Mouse (Mus musculus) neural tube, embryonic 15.5 days (tissue): Measurements from ENCODE around the gene Ccn5. TPM values are rescaled to one million over a fixed set of nuclear protein-coding genes. Genes with fewer than 3 reads are reported as not detected.

ENCODE experiments used
- ATAC-seq: fragments of 200-750 bp; cut with Nextera tagmentation; 2 replicates; pipeline ENCODE4 v1.8.0; 2017; ENCODE audit warnings: mild to moderate bottlenecking, moderate TSS enrichment, moderate library complexity; ENCODE audit not compliant: low FRiP score
- H3K27ac ChIP-seq: fragments of 300-500 bp; sonication (generic); replicated peaks from 2 replicates; pipeline ENCODE4 v1.5.1; 2015; ENCODE audit warnings: mild to moderate bottlenecking, inconsistent platforms
- H3K27me3 ChIP-seq: fragments of 300-500 bp; sonication (generic); replicated peaks from 2 replicates; pipeline ENCODE4 v1.6.1; 2015; ENCODE audit warnings: inconsistent platforms
- H3K36me3 ChIP-seq: fragments of 300-500 bp; sonication (generic); 2 replicates; pipeline ENCODE4 v1.6.1; 2015; ENCODE audit warnings: inconsistent platforms
- H3K4me1 ChIP-seq: fragments of 300-500 bp; sonication (generic); 2 replicates; pipeline ENCODE4 v1.6.1; 2015; ENCODE audit warnings: inconsistent platforms
- H3K4me2 ChIP-seq: fragments of 300-500 bp; sonication (generic); 2 replicates; pipeline ENCODE4 v1.6.1; 2015; ENCODE audit warnings: inconsistent platforms, mild to moderate bottlenecking, moderate library complexity
- H3K4me3 ChIP-seq: fragments of 300-500 bp; sonication (generic); replicated peaks from 2 replicates; pipeline ENCODE4 v1.5.1; 2015; ENCODE audit warnings: mild to moderate bottlenecking, inconsistent platforms
- H3K9ac ChIP-seq: fragments of 300-500 bp; sonication (generic); replicated peaks from 2 replicates; pipeline ENCODE4 v1.6.1; 2015; ENCODE audit warnings: mild to moderate bottlenecking, inconsistent platforms
- H3K9me3 ChIP-seq: fragments of 300-500 bp; sonication (generic); replicated peaks from 2 replicates; pipeline ENCODE4 v1.6.1; 2016; ENCODE audit warnings: inconsistent platforms
- WGBS: fragments of 180-500 bp; shearing (Covaris S2); methylation state at CpG from one replicate; pipeline ENCODE4 v1.1.7; 2015; ENCODE audit warnings: mixed read lengths; 5-methylcytosine and 5-hydroxymethylcytosine counted together
- polyA plus RNA-seq: library from polyadenylated mRNA; unstranded; fragments of >200 nt; fragmentation: Nextera tagmentation; extraction: Ambion mirVana; gene quantifications from 2 replicates; pipeline ENCODE4 v1.2.1, GENCODE M21; 2015

The Ccn5 gene
- polyA plus RNA-seq, 1 experiment from 2014 or later: 0.31 TPM

GRCm38 (mm10) chr2:163809166-163809565 is 11.5 kb upstream of the Ccn5 start:
- Histone ChIP-seq H3K27me3 (no peaks in the 10 kb centered on the region), H3K4me2 (no peak overlapping the region), H3K36me3 (no peaks in the 10 kb centered on the region), H3K27ac (no peak overlapping the region), H3K9me3 (no peaks in the 10 kb centered on the region), H3K4me1 (0 out of 2 replicates have a peak, but pooled peaks cover 6% of the 10 kb centered on the region), H3K9ac (no peak overlapping the region), H3K4me3 (no peak overlapping the region)
- no peak for ATAC-seq
- WGBS: 95% methylated on average over 4 of the region's 4 CpGs

DNA sequence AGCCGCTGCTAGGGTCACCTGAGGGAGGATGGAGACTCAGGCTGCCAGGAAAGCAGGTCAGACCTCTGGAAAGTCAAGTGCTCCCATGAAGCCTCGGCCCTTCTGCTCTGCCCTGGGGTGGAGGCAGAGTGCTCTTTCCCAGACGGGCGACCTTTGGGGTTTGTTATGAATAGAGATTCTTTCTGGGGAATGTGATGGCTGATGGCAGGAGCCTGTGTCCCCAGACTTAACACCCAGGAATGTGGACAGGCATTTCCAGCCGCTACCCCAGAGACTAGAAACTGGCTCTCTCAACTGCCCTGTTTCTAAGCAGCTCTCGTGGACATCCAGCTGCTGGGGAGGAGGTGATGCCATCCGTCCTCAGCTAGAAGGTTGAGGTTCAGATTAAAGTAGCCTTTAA is 11.0 kb upstream of the Ccn5 start:
- Histone ChIP-seq H3K9ac (no peak overlapping the region), H3K27ac (no peak overlapping the region), H3K4me2 (no peak overlapping the region), H3K36me3 (no peaks in the 10 kb centered on the region), H3K9me3 (no peaks in the 10 kb centered on the region), H3K4me1 (0 out of 2 replicates have a peak, but pooled peaks cover 6% of the 10 kb centered on the region), H3K27me3 (no peaks in the 10 kb centered on the region), H3K4me3 (no peak overlapping the region)
- WGBS: 75% methylated on average over 7 of the region's 7 CpGs
- no peak for ATAC-seq

DNA sequence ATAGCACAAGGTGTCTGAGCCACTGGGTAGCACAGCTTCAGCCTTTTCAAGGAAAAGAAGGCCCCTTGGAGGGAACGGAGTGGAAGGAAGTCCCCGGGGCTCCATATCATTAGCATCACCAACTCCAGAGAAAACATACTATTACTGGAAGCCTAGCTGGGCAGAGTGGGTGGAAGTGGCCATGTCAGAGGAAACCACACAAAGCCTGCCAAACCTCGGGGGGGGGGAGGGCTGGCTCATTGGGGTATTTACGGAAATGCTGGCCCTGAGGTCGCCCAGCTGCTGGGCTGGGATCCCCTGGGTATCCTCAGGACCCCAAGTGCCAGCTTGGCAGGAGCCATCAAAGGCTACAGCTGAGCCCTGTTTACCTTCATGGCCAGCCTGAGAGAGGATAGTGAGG is 7.6 kb upstream of the Ccn5 start:
- H3K4me1 ChIP-seq: 0 out of 2 replicates have a peak, but pooled peaks cover 6% of the 10 kb centered on the region
- no peaks in the 10 kb centered on the region for H3K36me3 ChIP-seq
- H3K9ac ChIP-seq: no peak overlapping the region
- no peak overlapping the region for H3K27ac ChIP-seq
- H3K9me3 ChIP-seq: no peaks in the 10 kb centered on the region
- H3K27me3 ChIP-seq: no peaks in the 10 kb centered on the region
- no peak overlapping the region for H3K4me2 ChIP-seq
- no peak for ATAC-seq
- H3K4me3 ChIP-seq: no peak overlapping the region
- 60% methylated on average over 5 of the region's 5 CpGs for WGBS

DNA sequence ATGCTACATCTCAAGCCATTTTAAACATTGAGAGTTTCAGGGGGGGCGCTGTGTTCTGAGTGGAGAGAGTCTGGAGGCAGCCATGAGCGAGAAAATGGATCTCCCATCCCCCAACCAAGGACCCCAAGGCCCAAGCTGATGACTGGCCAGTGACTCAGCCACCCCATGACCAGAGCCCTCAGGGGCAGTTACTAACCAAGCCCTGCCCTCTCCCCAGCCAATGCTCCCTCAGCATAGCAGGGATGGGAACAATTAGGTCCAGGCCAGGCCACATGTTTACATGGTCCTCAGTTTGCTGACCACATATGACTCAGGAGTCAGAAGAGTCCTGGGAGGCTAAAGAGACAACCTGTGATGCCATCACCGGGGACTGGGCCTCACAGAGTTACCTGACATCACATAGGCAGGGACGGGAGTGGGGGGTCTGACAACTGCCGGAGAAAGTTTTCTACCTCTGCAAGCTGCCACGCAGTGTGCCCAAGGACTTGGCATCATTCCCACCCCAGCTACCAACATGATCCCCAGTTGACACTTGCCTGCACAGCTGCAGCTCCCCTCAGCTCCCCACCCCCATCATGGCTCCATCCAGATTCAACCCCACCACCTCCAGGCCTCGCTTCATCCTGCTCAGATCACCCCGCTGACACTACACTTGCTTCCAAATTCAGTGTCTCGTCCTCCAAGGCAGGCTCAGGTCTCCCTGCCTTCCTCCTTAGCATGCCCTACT is 5.8 kb upstream of the Ccn5 start:
- no peak overlapping the region for H3K9ac ChIP-seq
- H3K27ac ChIP-seq: no peak overlapping the region
- 89% methylated on average over 9 of the region's 9 CpGs for WGBS
- H3K4me1 ChIP-seq: 0 out of 2 replicates have a peak, but pooled peaks cover 6% of the 10 kb centered on the region
- no peak overlapping the region for H3K4me2 ChIP-seq
- no peaks in the 10 kb centered on the region for H3K27me3 ChIP-seq
- no peak overlapping the region for H3K4me3 ChIP-seq
- H3K36me3 ChIP-seq: no peaks in the 10 kb centered on the region
- no peak for ATAC-seq
- H3K9me3 ChIP-seq: no peaks in the 10 kb centered on the region

DNA sequence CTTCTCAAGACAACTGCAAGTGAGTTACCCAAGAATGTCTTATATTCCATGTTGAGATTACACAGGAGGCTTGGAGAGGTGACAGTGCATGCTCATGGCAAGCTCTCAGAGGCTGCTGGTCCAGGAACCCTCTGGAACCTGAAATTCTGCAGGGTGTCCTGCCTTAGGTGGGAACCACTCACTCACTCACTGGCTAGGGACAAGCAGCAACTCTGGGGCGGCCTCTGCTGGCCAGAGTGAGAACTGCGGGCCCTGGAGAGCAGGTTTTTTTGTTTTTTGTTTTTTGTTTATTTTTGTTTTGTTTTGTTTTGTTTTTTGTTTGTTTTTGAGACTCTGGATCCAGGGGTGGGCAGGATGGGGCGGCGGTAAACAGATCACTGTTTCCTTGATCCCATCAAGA is 2.6 kb downstream of the Ccn5 start:
- Histone ChIP-seq H3K4me3 (no peak overlapping the region), H3K9ac (no peak overlapping the region), H3K27ac (no peak overlapping the region), H3K4me2 (peak overlapping the region; percentile 27; the same call in 1 of the 2 replicates), H3K36me3 (no peaks in the 10 kb centered on the region), H3K27me3 (no peaks in the 10 kb centered on the region; the same call in 1 of the 2 replicates), H3K9me3 (no peaks in the 10 kb centered on the region), H3K4me1 (peaks cover 4% of the 10 kb centered on the region; the same call in 1 of the 2 replicates)
- ATAC-seq: no peak
- 10% methylated on average over 4 of the region's 4 CpGs for WGBS

- no peak overlapping the region for H3K4me3 ChIP-seq
- H3K4me1 ChIP-seq: peaks cover 4% of the 10 kb centered on the region; the same call in 1 of the 2 replicates
- WGBS: 21% methylated on average over 11 of the region's 11 CpGs
- H3K27ac ChIP-seq: no peak overlapping the region
- H3K9me3 ChIP-seq: no peaks in the 10 kb centered on the region
- H3K4me2 ChIP-seq: peak overlapping the region; percentile 27
- no peak for ATAC-seq
- H3K27me3 ChIP-seq: no peaks in the 10 kb centered on the region; the same call in 1 of the 2 replicates
- no peaks in the 10 kb centered on the region for H3K36me3 ChIP-seq
- no peak overlapping the region for H3K9ac ChIP-seq
Measured at GRCm38 (mm10) chr2:163823771-163824170, 3.1 kb downstream of the Ccn5 start.

- no peaks in the 10 kb centered on the region for H3K9me3 ChIP-seq
- no peak overlapping the region for H3K27ac ChIP-seq
- no peaks in the 10 kb centered on the region for H3K36me3 ChIP-seq
- H3K4me3 ChIP-seq: no peak overlapping the region
- H3K4me2 ChIP-seq: no peak overlapping the region
- 70% methylated on average over 1 of the region's 1 CpGs for WGBS
- no peak overlapping the region for H3K9ac ChIP-seq
- no peak for ATAC-seq
- H3K4me1 ChIP-seq: peaks cover 4% of the 10 kb centered on the region; the same call in 1 of the 2 replicates
- H3K27me3 ChIP-seq: no peaks in the 10 kb centered on the region; the same call in 1 of the 2 replicates
Measured at GRCm38 (mm10) chr2:163825861-163826260, 5.2 kb downstream of the Ccn5 start.

DNA sequence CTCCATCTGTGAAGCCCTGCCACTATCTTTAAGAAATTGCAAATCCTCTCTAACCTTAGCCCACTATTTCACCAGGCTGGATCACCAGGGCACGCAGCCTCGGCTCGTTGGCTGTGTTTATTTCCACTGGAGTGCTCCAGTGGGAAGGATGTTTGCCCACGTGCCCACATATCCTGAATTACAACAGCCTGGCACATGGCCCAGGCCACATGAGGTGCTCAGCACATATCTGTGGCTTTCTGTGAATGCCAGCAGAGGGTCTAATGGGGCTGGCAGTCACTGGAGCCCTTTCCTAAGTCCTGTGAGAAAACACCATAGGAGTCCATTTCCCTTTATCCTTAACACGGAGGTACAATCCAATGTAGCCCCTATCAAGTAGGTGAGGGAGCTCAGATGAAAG is 5.8 kb downstream of the Ccn5 start:
- H3K4me3 ChIP-seq: no peak overlapping the region
- peaks cover 4% of the 10 kb centered on the region; the same call in 1 of the 2 replicates for H3K4me1 ChIP-seq
- no peaks in the 10 kb centered on the region for H3K9me3 ChIP-seq
- no peak overlapping the region for H3K27ac ChIP-seq
- H3K4me2 ChIP-seq: no peak overlapping the region
- WGBS: 48% methylated on average over 5 of the region's 5 CpGs
- no peak overlapping the region for H3K9ac ChIP-seq
- H3K27me3 ChIP-seq: no peaks in the 10 kb centered on the region; the same call in 1 of the 2 replicates
- no peak for ATAC-seq
- H3K36me3 ChIP-seq: no peaks in the 10 kb centered on the region

DNA sequence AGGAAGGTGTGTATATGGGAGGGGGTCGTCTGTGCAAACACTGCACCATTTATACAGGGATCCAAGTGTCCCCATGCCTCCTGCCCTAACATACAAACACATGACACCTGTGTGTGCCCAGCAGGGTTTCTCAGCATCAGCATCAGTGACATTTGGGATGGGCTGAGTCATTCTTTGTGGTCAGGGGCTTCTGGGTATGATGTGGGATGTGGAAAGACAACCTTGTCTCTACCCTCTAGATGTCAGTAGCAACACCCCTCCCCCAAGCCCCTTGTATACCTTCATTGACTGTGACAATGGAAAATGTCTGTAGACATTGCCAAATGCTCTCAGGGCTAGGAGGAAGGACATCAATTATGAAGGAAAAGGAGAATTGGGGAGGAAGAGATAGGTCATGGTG is 10.5 kb downstream of the Ccn5 start:
- H3K4me3 ChIP-seq: no peak overlapping the region
- H3K27me3 ChIP-seq: no peaks in the 10 kb centered on the region; the same call in 1 of the 2 replicates
- H3K4me1 ChIP-seq: peaks cover 4% of the 10 kb centered on the region; the same call in 1 of the 2 replicates
- no peaks in the 10 kb centered on the region for H3K36me3 ChIP-seq
- ATAC-seq: no peak
- H3K9ac ChIP-seq: no peak overlapping the region
- no peaks in the 10 kb centered on the region for H3K9me3 ChIP-seq
- 72% methylated on average over 1 of the region's 1 CpGs for WGBS
- H3K4me2 ChIP-seq: no peak overlapping the region
- H3K27ac ChIP-seq: no peak overlapping the region

- ATAC-seq: peak; percentile 47; the same call in 1 of the 2 replicates
- Histone ChIP-seq H3K27me3 (no peaks in the 10 kb centered on the region; the same call in 1 of the 2 replicates), H3K9me3 (no peaks in the 10 kb centered on the region), H3K4me2 (0 out of 2 replicates have a peak overlapping the region, but pooled peaks have one; percentile 19), H3K9ac (no peak overlapping the region), H3K4me3 (no peak overlapping the region), H3K4me1 (no peaks in the 10 kb centered on the region), H3K36me3 (no peaks in the 10 kb centered on the region), H3K27ac (no peak overlapping the region)
- 29% methylated on average over 9 of the region's 9 CpGs for WGBS
Measured at GRCm38 (mm10) chr2:163838043-163838442, 17.4 kb downstream of the Ccn5 start.

- no peak for ATAC-seq
- Histone ChIP-seq H3K9me3 (no peaks in the 10 kb centered on the region), H3K27ac (no peak overlapping the region), H3K4me1 (no peaks in the 10 kb centered on the region), H3K4me3 (no peak overlapping the region), H3K27me3 (no peaks in the 10 kb centered on the region; the same call in 1 of the 2 replicates), H3K36me3 (no peaks in the 10 kb centered on the region), H3K9ac (no peak overlapping the region), H3K4me2 (no peak overlapping the region)
- WGBS: 58% methylated on average over 6 of the region's 6 CpGs
Measured at GRCm38 (mm10) chr2:163839519-163839918, 18.9 kb downstream of the Ccn5 start.

DNA sequence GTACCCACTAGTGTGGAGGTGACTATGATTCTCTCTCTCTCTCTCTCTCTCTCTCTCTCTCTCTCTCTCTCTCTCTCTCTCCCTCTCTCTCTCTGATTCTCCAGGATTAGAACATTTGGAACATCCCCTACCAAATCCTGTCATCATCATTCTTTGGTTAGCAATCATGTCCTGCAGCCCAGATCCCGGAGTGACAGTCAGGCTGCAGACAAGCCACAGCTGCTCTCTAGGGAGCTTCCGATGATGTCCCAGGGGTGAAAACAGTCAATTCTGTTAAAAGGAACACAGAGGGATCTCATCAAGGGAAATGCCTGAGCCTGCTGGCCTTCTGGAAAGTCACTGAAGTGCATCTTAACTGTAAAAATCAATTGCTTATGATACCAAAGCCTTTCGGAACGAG is 21.4 kb downstream of the Ccn5 start:
- no peak overlapping the region for H3K27ac ChIP-seq
- no peaks in the 10 kb centered on the region for H3K4me1 ChIP-seq
- no peak overlapping the region for H3K4me2 ChIP-seq
- H3K9ac ChIP-seq: no peak overlapping the region
- no peaks in the 10 kb centered on the region; the same call in 1 of the 2 replicates for H3K27me3 ChIP-seq
- ATAC-seq: no peak
- H3K9me3 ChIP-seq: no peaks in the 10 kb centered on the region
- WGBS: 55% methylated on average over 4 of the region's 4 CpGs
- no peak overlapping the region for H3K4me3 ChIP-seq
- H3K36me3 ChIP-seq: no peaks in the 10 kb centered on the region
